Mouse (Mus musculus) gonadal fat pad, adult 2 months (tissue): Measurements from ENCODE around the gene Mink1. TPM values are rescaled to one million over a fixed set of nuclear protein-coding genes. Genes with fewer than 3 reads are reported as not detected.
"Not testable (repeated sequence)": the region's sequence is repeated elsewhere in the genome, so short reads cannot be mapped to it uniquely, and the experiment has no call there.

Experiments
- DNase-seq: peaks from one replicate; pipeline ENCODE4 v3.0.0-alpha.2; 2012; ENCODE audit warnings: low read depth
- polyA plus RNA-seq: library from polyadenylated mRNA; depleted of rRNA; stranded (reverse); fragments of >200 nt; gene quantifications from 2 replicates; pipeline ENCODE4 v1.2.3, GENCODE M21; 2012

Mink1 gene
- polyA plus RNA-seq, 1 experiment = 78.8 TPM

DNA sequence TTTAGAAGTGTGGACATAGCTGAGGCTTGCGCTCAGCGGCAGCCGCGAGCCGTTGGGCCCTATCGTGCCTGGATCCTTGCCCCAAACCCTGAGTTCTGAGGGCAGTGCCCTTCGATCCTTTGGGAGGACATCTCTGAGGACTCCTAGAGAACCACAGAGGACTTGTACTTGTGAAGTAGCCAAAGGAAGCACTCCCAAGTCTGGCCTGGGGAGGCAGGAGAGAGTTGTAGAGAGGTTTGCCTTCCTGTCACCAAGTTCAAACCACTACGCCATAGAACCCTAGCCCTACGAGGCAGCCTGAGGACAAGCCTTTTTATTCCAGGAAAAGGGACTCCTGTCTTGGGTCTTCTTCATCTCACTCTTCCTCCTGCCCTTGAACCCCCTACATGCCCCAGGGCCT is 5.1 kb upstream of the Mink1 start:
- DNase-seq = no peak

DNA sequence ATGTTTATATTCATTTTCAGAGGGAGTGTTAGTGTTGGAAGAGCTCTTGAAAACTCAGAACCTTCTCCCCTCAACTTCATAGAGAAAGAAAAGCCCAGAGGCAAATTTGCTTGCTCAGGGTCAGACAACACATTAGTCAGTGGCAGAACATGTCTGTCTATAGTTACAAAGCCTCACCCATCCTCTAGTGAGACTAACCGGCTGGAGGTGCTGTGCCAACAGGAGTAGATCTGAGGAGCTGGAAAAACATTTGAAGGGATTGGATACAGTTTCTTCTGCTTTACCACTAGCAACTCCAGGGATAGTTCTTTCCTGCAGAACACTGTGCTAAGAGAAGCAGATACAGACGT is 769 bp upstream of the Mink1 start:
- DNase-seq = no peak

DNA sequence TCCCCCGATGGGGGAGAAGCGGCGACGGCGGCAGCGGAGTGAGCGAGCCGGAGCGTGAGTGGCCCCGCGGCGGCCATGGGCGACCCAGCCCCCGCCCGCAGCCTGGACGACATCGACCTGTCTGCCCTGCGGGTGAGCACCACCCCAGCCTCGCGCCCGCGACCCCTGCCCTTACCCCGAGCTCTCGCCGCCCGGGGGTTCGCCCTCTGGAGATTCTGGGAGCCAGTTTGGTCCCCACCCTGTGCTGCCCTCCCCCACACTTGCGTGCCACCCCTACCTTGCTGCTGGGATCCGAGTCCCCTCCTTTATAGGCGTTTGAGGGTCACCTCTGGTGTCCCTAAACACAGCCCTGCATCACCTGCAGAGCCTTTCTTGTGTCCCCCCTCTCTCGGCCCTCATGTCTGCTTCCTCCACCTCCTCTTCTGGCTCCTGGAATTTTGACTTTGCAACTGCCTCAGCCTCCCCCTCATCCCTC is 351 bp downstream of the Mink1 start:
- DNase-seq = no peak

DNA sequence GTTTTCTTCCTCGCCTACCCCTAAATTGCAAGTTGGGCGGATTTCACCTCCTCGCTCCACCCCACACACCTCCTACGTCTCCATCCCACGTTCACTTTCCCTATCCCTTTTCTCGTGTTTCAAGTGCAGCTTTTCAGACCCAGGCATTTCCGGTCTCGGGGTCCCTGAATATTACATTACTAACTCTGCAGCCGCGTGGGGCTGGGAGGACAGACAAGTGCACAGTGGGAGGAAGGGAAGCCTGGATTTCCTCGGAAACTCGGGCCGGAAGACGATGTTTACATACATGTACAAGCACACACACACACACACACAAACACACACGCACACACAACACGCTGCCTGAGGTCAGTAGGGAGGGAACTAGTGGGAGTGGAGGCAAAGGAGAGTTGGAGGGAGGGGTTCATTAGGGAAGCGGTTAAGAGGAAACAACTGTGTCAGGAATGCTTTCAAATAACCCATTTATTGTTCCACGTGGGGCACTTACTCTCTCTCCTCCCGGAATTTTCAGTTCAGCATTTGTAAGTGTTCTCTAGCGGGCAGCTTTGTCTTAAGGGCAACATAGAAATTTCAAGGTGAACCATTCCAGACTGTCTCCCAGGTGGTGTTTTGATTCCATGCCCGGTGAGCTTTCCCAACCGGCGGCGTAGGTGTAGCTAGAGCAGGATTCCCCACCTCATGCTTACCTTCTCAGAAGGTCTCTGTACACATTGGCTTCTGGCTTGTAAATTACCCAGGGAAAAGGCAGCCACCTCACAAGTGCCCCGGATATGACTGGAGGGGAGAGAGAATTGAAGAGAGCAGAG is 992 bp downstream of the Mink1 start:
- peak; percentile 80 for DNase-seq

DNA sequence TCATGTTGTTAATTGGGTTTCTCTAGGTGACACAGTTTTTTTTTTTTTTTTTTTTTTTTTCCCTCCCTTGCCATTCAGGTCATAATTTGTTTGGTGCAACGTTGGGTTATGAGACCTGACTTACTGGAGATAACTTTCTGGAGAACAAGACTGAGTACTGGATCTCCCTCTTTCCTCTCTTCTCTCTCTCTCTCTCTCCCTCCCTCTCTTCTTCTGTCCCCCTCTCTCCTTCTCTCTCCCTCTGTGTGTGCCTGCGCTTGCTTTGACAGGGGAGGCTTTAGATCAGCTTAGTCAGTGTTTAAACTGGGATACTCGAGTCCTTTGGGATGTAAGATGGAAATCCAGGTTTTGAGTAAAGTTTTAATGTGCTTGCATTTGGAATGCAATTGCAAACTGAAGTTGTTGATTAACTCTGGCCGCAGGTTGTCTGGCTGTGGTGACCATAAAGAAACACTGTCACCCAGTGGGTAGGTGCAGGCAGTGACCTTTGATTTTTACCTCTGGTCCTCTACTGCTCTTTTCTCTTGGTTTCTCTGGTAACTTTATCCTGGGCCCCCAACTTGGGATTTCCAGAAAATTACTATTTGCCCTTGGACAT is 1.7 kb downstream of the Mink1 start:
- DNase-seq = no peak

DNA sequence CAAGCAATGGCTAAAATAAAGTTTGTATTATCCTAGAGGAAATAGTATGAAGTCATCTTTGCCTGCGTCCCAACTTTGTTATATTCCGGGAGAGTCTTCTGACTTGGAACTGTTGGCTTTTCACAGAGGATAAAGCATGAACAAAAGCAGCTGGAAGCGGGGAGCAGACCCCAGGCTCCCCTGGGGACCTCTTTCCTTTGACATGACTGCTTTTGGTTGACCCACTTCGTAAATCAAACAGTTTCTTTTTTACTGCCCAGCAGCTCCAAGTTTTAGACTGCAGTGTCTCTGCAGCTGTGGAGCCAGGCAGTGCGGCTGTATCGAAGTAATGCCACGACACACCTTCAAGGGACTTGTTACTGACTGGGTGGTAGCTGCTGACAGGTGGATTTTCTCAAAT is 3.9 kb downstream of the Mink1 start:
- DNase-seq = no peak

DNA sequence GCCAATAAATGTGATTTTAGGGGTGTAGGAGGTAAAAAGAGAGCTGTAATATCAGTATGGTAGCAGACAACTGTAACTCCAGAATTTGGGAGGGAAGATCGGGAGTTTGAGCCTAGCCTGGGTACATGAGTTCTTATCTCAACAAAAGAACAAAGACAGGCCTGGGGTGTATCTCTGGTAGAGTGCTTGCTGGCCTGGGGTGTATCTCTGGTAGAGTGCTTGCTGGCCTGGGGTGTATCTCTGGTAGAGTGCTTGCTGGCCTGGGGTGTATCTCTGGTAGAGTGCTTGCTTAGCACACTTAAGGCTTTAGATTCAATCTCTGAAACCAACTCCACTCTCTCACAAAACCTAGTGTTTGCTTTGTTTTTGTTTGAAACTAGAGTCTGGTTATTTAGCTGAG is 7.9 kb downstream of the Mink1 start:
- DNase-seq = not testable (repeated sequence)

DNA sequence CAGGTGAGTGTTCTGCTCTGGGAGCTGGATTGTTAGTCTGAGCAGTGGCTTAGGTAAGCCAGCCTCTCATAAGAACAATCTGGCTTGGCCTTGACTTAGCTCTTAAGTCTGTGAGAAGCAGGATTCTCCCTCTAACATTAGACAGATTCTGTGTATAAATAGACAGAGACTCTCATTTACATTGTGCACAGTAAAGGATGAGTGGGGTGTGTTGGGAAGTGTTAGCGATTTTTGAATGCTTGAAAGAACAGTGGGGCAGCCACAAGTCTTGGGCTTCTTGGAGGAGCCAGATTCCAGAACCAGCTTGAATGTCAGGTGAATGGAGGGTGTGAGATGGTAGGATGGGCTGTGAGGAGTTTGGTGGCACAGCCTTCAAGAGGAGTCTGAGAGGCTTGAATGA is 9.0 kb downstream of the Mink1 start:
- no peak for DNase-seq

DNA sequence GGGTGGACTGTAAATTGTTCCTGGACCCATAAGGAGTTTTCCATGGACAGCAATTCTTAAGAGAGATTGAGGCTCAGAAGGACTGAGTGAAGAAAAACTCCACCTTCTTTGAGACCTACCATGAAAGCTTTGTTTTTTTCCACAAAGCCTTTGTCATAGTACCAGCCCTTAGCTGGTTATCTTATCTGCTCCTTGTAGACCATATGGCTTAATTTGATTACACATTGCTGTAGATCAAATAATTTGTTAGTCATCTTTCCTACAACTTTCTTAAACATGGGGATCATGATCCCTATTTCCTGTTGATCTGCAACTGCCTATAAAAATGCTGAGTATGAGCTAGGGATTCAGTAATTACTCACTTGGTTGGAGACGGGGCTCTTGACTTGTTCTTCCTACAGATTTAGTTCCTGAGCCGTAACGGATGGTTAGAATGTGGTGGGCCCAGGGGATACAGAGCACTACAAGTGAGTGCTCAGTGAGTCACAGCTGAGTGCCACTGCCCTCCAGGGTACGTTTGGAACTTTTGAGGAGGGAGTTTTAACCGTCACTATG is 9.7 kb downstream of the Mink1 start:
- no peak for DNase-seq

DNA sequence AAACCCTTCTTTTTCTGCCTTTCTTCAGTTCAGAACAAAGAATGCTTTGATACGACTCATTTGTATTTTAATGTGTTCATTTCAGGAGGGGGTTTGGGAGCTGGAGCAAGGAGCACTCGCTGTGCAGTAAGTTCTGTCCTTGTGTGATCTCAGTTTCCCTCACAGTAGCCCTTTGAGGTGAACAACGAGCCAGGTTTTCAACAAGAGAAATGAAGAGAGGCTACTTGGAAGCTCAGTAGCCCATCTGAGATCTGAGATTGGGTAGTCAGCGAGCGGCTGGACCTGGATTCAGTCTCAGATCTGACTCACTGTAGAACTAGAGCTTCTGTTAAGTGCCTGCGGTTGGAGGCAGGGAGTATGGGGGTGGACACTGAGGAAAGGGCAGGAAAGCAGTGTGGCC is 11.2 kb downstream of the Mink1 start:
- no peak for DNase-seq

DNA sequence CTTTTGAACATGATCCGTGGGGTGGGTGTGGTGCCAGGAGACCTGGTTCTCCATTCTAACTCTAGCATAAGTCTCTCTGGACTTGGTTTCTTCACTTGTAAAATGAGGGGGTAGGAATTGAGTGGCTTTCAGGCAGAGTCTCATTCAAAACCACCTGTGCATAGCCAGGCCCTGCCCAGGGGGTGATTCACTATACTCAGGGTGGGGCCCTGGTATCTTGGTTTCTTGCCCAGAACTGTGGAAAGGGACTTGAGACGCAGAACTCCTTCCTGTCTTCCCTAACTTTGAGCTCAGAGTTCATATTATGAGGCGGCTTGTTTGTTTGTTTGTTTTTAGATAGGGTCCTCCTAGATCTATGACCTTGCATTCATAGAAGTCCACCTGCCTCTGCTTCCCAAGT is 14.5 kb downstream of the Mink1 start:
- no peak for DNase-seq

DNA sequence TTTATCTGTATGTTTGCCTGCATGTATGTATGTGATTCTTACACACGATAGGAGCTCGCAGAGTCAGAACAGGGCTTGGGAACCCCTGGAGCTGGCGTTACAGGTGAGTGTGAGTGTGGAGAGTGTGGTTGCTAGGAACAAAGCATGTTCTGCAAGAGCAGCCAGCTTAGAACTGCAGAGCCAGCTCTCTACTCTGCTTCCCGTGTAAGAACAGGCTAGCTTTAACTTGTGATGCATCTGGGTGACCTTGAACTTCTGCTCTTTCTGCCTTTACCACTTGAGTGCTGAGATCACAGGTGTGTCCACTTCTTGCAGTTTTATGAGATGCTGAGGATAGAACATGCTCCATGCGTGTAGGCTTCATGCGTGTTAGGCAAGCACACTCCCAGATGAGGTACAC is 16.3 kb downstream of the Mink1 start:
- DNase-seq = no peak

DNA sequence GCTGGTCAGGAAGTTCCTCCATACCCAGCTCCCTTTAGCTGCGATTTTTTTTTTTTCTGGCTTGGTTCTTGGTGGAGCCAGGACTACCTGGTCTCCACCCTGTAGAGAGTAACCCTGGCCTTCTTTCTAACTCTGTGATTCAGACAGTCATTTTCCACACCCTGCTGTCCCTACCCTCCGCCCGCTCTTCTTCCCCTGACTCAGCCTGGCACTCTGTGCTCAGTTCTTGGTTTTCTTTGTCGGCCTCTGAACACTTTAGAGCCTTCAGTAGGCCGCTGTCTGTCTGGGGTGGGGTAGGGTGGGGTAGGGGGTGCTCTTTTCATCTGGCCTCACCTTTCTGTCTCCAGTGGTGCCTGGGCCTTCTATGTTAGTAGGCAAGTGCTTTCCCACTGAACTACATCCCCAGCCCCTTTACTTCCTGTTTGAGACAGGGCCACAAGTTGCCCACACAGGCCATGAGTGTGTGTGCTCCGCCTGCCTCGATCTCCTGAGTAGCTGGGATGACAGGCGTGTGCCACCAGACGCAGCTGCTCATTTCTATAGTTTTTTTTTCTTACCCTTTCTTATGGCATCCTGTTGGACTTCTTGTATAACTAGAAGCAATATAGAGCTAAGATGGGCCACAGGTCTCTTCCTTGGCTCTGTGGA is 17.2 kb downstream of the Mink1 start:
- no peak for DNase-seq

DNA sequence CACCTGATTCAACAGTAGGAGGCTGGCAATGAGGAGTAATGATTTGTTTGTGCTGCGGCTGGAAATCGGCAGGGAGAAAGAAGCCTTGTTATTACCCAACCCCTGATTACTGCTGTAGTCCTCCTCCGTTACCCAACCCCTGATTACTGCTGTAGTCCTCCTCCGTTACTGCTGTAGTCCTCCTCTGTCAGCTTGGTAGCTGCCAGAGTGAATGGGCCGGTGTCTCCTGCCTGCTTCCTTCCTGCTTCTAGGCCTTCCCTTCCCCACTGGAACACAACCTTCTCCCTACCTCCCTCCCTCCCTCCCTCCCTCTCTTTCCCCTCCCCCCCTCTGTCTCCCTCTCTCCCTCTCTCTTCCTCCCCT is 17.7 kb downstream of the Mink1 start:
- no peak for DNase-seq

DNA sequence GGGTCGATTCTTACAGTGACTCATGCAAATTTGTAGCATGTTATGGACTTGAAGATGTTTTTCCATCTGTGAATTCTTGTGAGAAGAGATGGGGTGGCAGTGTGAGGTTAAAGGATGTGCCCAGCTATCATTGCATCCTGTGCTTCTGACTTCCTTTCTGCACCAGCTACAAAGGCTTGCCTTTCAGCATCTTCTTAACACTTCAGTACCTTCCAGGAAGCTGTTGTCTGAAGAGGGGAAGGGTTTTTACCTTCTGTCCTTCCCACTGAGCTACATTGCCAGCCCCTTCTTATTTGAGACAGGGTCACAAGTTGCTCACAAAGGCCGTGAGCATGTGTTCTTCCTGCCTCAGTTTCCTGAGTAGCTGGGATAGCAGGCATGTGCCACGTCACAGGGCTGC is 18.2 kb downstream of the Mink1 start:
- DNase-seq = no peak

DNA sequence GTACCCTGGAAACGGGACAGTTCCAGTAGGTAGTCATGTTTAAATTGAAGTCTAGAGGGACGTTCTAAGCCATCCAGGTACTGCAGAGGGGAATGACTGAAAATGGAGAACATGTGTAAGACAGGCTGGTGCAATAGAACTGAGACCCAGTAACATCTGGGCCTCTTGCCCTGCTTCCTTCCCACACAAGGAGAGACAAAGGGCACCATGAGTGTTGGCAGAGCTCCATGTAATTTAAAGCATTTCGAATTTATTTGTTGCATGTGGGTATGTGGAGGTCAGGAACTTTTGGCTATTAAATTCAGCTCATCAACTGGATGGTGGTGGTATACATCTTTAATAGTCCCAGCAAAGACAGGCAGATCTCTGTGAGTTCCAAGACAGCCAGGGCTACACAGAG is 19.5 kb downstream of the Mink1 start:
- DNase-seq = no peak

DNA sequence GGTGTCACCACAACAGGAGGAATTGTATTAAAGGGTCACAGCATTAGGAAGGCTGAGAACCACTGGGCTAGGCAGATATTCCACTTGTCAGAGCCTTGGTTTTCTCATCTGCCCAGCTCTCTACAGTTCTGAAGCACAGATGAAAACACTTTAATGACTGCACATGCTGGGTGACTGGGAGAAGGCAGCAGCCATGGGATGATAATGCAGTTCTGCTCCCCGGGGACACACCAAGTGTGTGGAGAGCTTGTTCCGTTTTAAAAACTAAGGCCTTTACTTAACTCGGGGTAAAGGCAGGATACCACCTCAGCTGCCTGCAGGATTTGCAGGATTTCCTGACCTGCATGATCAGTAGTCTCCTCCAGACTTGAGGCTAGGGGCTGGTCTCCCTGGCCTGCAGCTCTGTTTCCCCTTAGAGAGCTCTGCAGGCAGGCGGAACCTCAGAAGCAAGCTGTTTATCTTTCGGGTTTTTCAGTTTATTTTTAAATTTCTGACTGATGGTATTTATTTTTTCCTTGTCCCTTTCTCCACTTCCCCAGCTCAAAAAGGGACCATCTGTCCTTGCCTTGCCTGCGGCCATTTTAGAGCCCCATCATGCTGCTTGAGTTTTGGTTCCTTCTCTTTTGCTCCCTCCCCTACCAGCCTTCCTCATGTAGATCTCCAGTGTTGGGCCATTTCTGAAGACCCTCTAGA is 20.5 kb downstream of the Mink1 start:
- DNase-seq = no peak

DNA sequence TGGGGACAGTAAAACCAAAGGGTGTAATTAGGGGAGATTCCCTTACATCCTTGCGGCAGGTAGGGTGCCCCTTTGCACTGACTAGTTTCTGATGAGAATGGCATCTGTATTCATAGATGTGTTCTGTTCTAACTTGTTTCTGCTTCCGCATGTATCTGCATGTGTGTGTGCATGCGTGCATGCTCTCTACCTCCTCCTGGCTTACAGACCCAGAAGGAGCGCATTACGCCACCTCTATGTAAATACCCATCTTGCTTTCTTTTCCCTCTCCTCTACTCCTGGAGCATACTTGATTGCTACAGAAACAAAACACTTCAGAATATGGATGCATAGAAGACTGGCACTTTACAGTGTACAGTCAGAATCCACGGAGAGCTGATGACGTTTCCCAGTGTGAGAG is 21.1 kb downstream of the Mink1 start:
- no peak for DNase-seq

DNA sequence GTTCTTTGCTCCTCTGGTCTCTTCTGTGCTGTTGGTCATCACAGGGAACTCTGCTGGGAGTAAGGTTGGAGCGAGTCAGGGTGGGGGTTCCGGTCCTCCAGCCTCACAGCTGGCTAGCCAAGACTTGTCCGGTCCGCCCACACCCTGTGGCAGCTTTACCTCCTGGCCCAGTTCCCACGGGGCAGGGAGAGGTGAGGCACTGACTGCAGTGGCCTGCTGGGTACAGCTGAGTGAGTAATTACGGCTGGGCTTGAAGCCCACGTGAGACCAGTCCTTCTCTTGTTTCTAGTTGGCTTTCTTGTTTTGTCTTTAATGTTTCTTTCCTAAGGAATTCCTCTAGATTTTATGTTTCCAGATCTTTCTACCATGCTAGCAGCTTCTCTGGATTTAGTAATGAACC is 22.8 kb downstream of the Mink1 start:
- DNase-seq = peak; percentile 79

DNA sequence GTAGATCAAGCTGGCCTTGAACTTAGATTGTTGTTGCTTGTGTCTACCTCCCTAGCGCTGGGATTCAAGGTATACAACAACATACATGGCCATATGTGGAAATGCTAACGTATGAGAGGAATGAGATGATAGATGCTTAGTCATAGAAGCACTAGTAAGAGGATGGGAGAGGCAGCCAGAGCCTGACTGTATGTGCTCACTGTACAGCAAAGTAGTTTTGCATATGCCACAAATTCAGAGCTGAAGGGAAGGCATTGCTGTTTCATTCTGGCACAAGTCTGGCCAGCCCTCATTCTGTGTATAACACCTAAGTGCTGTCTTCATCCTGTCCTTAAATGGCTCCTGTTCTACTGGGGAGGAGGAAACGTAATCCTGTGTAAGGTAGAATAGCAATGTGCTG is 23.6 kb downstream of the Mink1 start:
- no peak for DNase-seq

DNA sequence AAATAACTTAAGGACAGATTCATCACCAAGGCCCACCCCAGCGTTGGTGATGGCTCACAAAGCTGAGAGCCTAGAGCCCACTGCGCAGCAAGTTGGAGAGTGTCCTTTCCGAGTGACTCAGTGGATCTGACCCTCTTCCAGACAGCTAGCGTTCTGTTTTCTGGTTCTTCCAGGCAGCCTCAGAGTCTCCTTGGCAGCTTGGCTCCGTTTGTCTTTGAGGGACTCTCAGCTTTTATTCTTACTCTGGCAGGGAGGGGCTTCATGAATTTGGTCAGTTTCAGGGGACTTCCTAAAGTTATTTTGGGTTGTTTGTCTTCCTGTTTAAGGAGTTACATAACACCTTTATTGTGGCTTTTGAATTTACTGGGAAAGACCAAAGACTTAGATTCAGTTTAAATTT is 24.3 kb downstream of the Mink1 start:
- no peak for DNase-seq

DNA sequence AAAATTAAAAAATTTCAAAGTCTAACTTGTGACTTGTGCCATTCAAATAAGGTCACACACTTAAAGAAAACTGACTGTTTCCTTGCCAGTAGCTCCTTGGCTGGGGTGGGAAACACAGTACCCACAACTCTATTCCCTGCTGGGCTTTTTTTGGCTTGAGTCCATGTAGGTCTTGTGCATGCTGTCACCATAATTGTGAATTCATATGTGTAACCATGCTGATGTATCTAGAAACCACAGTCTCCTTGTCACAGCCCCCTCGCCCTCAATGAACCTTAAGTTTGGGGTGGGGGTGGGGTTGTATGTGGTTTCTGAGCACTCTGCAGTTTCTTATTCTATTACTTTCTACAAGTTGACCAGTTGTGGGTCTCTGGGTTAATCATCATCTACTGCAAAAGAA is 29.1 kb downstream of the Mink1 start:
- no peak for DNase-seq
